Mouse (Mus musculus): ENCODE measurements around the gene Siglec1. TPM values are rescaled to one million over a fixed set of nuclear protein-coding genes. Genes with fewer than 3 reads are reported as not detected.

Gene Siglec1
- total RNA-seq, 2 experiments from 2014 or later: 0.78 to 0.90 TPM

DNA sequence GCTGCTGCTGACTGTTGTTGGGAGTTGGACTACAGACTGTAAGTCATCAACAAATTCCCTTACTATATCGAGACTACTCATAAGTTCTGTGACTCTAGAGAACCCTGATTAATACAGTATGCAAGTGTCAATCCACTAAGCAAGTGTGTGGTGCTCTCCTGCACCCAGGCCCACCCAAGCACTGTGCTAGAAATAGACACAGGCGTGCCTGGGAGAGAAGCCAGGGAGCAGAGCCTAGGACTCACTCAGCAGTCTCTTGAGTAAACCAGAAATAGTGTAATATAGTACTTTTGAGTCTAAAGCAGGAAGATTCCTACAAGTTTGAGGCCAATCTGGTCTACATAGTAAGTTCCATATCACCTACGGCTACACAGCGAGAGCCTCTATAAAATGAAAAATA, 17.5 kb upstream of the Siglec1 start:
- peak; percentile 64 for DNase-seq
- intact Hi-C loops (cut with DNase I; ENCODE audit: low total_unique reads): no loop called here

DNA sequence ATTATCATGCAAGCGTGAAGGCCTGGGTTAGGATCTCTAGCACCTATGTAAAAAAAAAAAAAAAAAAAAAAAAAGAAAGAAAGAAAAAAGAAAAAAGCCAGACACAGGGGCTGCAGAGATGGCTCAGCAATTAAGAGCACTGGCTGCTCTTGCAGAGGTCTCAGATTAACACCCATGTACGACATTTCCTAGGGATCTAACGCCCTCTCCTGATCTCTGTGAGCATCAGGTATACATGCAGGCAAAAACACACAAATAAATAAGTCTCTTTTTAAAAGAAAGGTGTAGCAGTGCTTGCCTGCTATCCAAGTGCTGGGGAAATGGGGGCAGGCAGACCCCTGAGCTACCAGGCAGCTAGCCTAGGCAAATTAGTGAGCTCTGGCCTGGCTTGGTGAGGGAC, 15.0 kb upstream of the Siglec1 start:
- DNase-seq: no peak
- intact Hi-C loops (cut with DNase I; ENCODE audit: low total_unique reads): no loop called here

DNA sequence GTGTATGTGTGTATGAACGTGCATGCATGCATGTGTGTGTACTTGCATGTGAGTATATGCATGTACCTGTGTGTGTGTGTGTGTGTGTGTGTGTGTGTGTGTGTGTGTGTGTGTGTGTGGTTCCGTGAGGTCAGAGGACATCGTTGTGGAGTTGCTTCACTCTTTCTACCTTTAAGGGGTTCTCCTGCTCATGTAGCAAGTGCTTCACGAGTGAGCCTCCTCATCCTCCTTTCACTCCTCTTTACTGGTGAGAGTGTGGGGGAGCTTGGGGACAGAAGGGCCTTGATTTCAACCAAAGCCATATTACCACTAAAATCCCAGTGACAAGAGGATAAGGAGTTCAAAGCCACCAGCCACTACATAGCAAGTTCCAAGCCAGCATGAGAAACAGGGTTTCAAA, 10.5 kb upstream of the Siglec1 start:
- intact Hi-C loops (cut with DNase I; ENCODE audit: low total_unique reads): loop anchor here (5.0 kb wide), 3 partner anchors 45 to 320 kb away; no protein-coding TSS in a partner anchor

GRCm38 (mm10) chr2:131096101-131096795, 9.7 kb upstream of the Siglec1 start:
- intact Hi-C loops (cut with DNase I; ENCODE audit: low total_unique reads): loop anchor here (5.0 kb wide), 3 partner anchors 46 to 321 kb away; no protein-coding TSS in a partner anchor

More for the DNA sequence above, 10.5 kb upstream of the Siglec1 start:
- no peak for DNase-seq

GRCm38 (mm10) chr2:131094823-131095222, 8.3 kb upstream of the Siglec1 start:
- intact Hi-C loops (cut with DNase I; ENCODE audit: low total_unique reads): loop anchor here (5.0 kb wide), 4 partner anchors 47 to 322 kb away; no protein-coding TSS in a partner anchor
- peak; percentile 73 for DNase-seq

More at GRCm38 (mm10) chr2:131096101-131096795, 9.7 kb upstream of the Siglec1 start:
- DNase-seq: peak; percentile 32

DNA sequence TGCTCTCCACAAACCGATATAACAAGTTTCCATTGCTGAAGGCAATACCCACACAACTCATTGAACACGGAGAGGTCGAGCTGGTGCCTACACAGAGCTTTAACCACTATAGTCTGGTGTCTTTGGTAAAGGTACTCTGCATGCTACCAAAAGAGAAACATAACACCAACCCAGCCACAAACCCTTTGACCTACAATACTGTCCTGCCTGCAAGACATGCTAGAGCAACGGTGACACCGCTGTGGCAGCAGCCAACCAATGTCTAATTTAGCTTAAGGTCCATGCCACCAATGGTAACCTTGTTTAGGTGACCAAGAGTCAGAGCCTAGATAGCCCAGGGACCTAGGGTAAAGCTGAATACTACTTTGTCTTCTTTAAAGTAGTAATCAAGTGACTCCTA, 7.0 kb upstream of the Siglec1 start:
- intact Hi-C loops (cut with DNase I; ENCODE audit: low total_unique reads): loop anchor here (5.0 kb wide), 1 partner anchor 64 kb away; no protein-coding TSS in a partner anchor
- no peak for DNase-seq

GRCm38 (mm10) chr2:131090852-131091251, 4.3 kb upstream of the Siglec1 start:
- no peak for DNase-seq
- intact Hi-C loops (cut with DNase I; ENCODE audit: low total_unique reads): loop anchor here (5.0 kb wide), 1 partner anchor 66 kb away; no protein-coding TSS in a partner anchor

GRCm38 (mm10) chr2:131089634-131090033, 3.1 kb upstream of the Siglec1 start:
- intact Hi-C loops (cut with DNase I; ENCODE audit: low total_unique reads): loop anchor here (5.0 kb wide), 1 partner anchor 68 kb away; no protein-coding TSS in a partner anchor
- no peak for DNase-seq

GRCm38 (mm10) chr2:131088581-131088980, 2.0 kb upstream of the Siglec1 start:
- intact Hi-C loops (cut with DNase I; ENCODE audit: low total_unique reads): no loop called here
- DNase-seq: no peak

GRCm38 (mm10) chr2:131084206-131084605, 2.4 kb downstream of the Siglec1 start:
- intact Hi-C loops (cut with DNase I; ENCODE audit: low total_unique reads): no loop called here

DNA sequence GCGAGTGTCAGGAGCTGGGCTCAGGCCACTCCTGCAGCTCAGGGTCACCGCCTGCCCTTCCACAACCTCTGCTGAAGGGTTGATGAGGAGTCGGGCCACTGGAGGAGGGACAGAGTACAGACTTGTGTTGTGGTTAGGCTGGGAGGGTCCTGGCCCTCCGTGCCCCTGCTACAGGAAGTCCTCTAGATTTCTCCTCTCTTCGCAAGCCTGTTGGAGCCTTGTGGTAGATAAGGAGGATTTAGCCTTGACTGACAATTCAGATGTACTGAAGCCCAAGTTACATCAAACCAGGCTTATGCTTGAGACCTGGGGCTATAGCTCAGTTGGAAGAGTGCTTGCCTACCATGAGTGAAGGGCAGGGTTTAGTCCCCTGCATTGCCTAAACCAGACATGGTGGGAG, 6.1 kb downstream of the Siglec1 start:
- DNase-seq: no peak
- intact Hi-C loops (cut with DNase I; ENCODE audit: low total_unique reads): no loop called here

More at GRCm38 (mm10) chr2:131084206-131084605, 2.4 kb downstream of the Siglec1 start:
- DNase-seq: no peak

- no peak for DNase-seq
- intact Hi-C loops (cut with DNase I; ENCODE audit: low total_unique reads): no loop called here
Measured at GRCm38 (mm10) chr2:131072536-131072935, 14.0 kb downstream of the Siglec1 start.

- peak; percentile 62 for DNase-seq
- intact Hi-C loops (cut with DNase I; ENCODE audit: low total_unique reads): no loop called here
Measured at GRCm38 (mm10) chr2:131067481-131067880, 19.1 kb downstream of the Siglec1 start.

DNA sequence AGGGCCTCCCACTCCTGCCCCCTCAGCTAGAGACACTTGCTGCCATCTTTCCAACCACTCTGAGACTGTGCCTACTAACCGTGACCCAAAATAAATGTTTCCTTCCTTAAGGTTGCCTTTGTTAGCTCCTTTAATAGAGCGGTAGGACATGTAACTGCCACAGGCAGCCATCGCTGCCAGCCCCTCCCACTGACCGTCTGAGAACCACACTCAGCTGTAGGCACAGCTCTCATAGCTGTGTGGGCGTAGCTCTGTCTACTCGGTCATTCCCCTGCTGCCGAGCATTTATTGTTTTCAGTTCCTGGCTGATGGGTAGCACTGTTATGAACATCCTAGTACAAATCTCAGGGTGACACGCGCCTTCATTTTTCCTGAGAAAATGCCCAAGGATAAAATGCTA, 20.2 kb downstream of the Siglec1 start:
- no peak for DNase-seq
- intact Hi-C loops (cut with DNase I; ENCODE audit: low total_unique reads): no loop called here

GRCm38 (mm10) chr2:131063404-131063864, 23.1 kb downstream of the Siglec1 start, which contains the start of gene Adam33:
TSS of gene Adam33 (minus strand) at chr2:131063814.
- peak; percentile 53 for DNase-seq
- intact Hi-C loops (cut with DNase I; ENCODE audit: low total_unique reads): no loop called here

DNA sequence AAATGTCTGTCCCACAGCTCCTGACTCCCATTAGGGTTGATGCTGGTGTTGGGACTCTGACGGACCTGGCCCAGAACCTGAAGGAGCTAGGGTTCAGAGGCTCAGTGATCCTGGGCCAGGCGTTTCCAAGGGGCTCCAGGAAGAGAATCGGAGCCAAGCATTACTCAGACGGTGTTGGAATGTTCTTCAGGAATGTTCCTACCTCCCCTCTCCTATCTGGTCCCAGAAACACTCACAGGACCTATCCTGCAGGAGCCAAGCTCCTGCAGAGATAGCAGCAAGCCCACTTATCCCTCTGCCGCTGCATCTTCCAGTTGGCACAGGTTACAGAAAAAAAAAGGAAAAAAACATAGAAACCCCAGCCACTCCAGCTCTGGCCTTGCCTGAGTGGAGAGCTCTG, 25.0 kb downstream of the Siglec1 start:
- intact Hi-C loops (cut with DNase I; ENCODE audit: low total_unique reads): no loop called here
- no peak for DNase-seq

DNA sequence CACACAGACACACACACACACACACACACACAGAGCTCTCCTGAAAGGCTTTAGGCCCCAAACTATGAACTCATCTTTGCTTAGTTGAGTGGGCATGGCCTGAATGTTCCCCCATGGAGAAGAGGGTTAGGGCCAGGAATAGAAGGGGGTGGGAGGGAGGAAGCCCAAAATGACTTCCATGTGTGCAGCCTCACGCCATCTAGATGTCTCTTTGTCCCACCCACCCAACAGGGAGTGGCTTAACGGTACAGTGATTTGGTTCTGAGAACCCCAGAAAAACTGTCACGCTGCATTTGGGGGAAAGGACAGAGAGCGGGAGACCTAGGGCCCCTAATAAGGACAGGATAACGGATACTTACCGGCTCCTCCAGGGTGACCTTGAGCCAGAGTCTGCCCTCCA, 25.8 kb downstream of the Siglec1 start:
- intact Hi-C loops (cut with DNase I; ENCODE audit: low total_unique reads): no loop called here
- DNase-seq: no peak

- intact Hi-C loops (cut with DNase I; ENCODE audit: low total_unique reads): no loop called here
- DNase-seq: peak; percentile 64
Measured at GRCm38 (mm10) chr2:131059781-131060540, 26.6 kb downstream of the Siglec1 start.

DNA sequence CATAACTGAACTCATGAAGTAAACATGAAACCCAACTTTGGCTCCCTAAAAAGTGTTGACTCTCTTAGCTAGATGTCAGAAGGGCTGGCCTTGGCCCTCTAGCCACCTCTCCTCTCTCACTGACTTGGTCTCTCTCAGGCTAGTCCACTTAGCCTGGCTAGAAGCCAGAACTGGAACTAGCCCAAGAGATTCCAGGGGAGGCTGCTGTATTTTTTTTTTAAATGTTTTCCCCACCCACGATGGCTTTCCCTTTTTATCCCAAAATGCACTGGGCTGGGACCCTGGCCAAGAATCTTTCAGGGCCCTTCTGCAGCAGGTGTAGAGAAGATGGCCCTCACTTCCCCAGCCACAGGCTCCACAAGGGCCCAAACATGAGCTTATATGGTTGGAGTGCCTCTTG, 27.2 kb downstream of the Siglec1 start:
- peak; percentile 83 for DNase-seq
- intact Hi-C loops (cut with DNase I; ENCODE audit: low total_unique reads): no loop called here

DNA sequence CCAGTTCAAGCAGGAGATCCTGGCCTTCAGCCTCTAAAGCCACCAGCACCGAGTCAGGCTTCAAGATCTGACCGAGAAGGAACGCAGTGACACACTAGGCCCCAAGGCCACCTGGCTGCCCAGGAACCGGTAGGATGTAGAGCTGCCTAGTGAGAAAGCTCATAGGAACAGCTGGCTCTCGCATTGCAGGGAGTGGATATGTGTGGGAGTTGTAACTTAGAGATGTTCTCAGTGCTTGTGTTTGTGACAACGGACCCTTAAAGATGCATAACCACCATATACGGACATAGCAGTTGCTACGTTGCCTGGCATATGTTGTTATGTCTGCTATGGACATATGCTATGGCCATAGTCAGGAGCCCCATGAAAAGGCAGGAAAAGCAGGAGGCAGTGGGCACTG, 27.9 kb downstream of the Siglec1 start:
- no peak for DNase-seq
- intact Hi-C loops (cut with DNase I; ENCODE audit: low total_unique reads): no loop called here

Measured in gastrocnemius, postnatal 14 days (tissue).